Mouse (Mus musculus) embryonic facial prominence, embryonic 11.5 days (tissue): ENCODE results near the gene Hmga1b. TPM values are rescaled to one million over a fixed set of nuclear protein-coding genes. Genes with fewer than 3 reads are reported as not detected.

Source experiments
- ATAC-seq: fragments of 200-750 bp; cut with Nextera tagmentation; replicated peaks from 2 replicates; pipeline ENCODE4 v1.8.0; 2017; ENCODE audit warnings: low read depth; ENCODE audit not compliant: insufficient number of reproducible peaks, low FRiP score, low TSS enrichment
- DNase-seq: peaks from one replicate; pipeline ENCODE4 v3.0.0-alpha.2; 2015; ENCODE audit warnings: low spot score
- H3K27ac ChIP-seq: fragments of 300-500 bp; sonication (generic); replicated peaks from 2 replicates; pipeline ENCODE4 v1.5.1; 2014; ENCODE audit warnings: mild to moderate bottlenecking, low read depth, low read length, control low read depth
- H3K27me3 ChIP-seq: fragments of 300-500 bp; sonication (generic); 2 replicates; pipeline ENCODE4 v1.6.1; 2014; ENCODE audit warnings: mild to moderate bottlenecking, low read length, moderate library complexity, mixed read lengths; ENCODE audit not compliant: control insufficient read depth, insufficient read depth
- H3K36me3 ChIP-seq: fragments of 300-500 bp; sonication (generic); replicated peaks from 2 replicates; pipeline ENCODE4 v1.6.1; 2014; ENCODE audit warnings: low read depth, mild to moderate bottlenecking, low read length, moderate library complexity, mixed read lengths; ENCODE audit not compliant: control insufficient read depth, insufficient read depth
- H3K4me1 ChIP-seq: fragments of 300-500 bp; sonication (generic); 2 replicates; pipeline ENCODE4 v1.6.1; 2014; ENCODE audit warnings: low read length, mixed read lengths; ENCODE audit not compliant: control insufficient read depth, insufficient read depth
- H3K4me2 ChIP-seq: fragments of 300-500 bp; sonication (generic); 2 replicates; pipeline ENCODE4 v1.6.1; 2014; ENCODE audit warnings: low read depth, mild to moderate bottlenecking, control low read depth, low read length, moderate library complexity
- H3K4me3 ChIP-seq: fragments of 300-500 bp; sonication (generic); 2 replicates; pipeline ENCODE4 v1.5.1; 2014; ENCODE audit warnings: low read depth, low read length, control low read depth
- H3K9ac ChIP-seq: fragments of 300-500 bp; sonication (generic); replicated peaks from 2 replicates; pipeline ENCODE4 v1.6.1; 2014; ENCODE audit warnings: mild to moderate bottlenecking, control low read depth, low read length
- H3K9me3 ChIP-seq: fragments of 300-500 bp; sonication (generic); replicated peaks from 2 replicates; pipeline ENCODE4 v1.6.1; 2016; ENCODE audit warnings: mild to moderate bottlenecking, low read length, inconsistent platforms, mixed read lengths; ENCODE audit not compliant: control insufficient read depth
- WGBS: fragments of 180-500 bp; shearing (Covaris S2); extraction: QIAGEN DNeasy Blood & Tissue Kit; methylation state at CpG from one replicate; pipeline ENCODE4 v1.1.7; 2014; 5-methylcytosine and 5-hydroxymethylcytosine counted together
- polyA plus RNA-seq: library from polyadenylated mRNA; unstranded; fragments of >200 nt; fragmentation: Nextera tagmentation; extraction: Ambion mirVana; gene quantifications from 2 replicates; pipeline ENCODE4 v1.2.1, GENCODE M21; 2014

Gene Hmga1b
- polyA plus RNA-seq, 1 experiment from 2014 or later, result 9.0 TPM

- H3K4me2 ChIP-seq, result no peak overlapping the region
- DNase-seq, result no peak
- no peak overlapping the region for H3K4me3 ChIP-seq
- no peaks in the 10 kb centered on the region for H3K9me3 ChIP-seq
- ATAC-seq, result no peak
- WGBS, result 79% methylated on average over 4 of the region's 4 CpGs
- no peaks in the 10 kb centered on the region for H3K27me3 ChIP-seq
- H3K27ac ChIP-seq, result no peak overlapping the region
- no peaks in the 10 kb centered on the region; the same call in 1 of the 2 replicates for H3K4me1 ChIP-seq
- H3K36me3 ChIP-seq, result peaks cover 28% of the 10 kb centered on the region
- H3K9ac ChIP-seq, result no peak overlapping the region
These were observed 42.2 kb downstream of the Hmga1b start for GRCm38 (mm10) chr11:120804769-120805168.

- Histone ChIP-seq H3K4me3 (no peak overlapping the region), H3K9ac (no peak overlapping the region), H3K4me2 (no peak overlapping the region), H3K36me3 (peaks cover 35% of the 10 kb centered on the region), H3K9me3 (no peaks in the 10 kb centered on the region), H3K4me1 (no peaks in the 10 kb centered on the region), H3K27ac (no peak overlapping the region), H3K27me3 (no peaks in the 10 kb centered on the region)
- 84% methylated on average over 7 of the region's 7 CpGs for WGBS
- DNase-seq (no peak), ATAC-seq (no peak)
These were observed 43.0 kb downstream of the Hmga1b start for GRCm38 (mm10) chr11:120805375-120806298.

DNA sequence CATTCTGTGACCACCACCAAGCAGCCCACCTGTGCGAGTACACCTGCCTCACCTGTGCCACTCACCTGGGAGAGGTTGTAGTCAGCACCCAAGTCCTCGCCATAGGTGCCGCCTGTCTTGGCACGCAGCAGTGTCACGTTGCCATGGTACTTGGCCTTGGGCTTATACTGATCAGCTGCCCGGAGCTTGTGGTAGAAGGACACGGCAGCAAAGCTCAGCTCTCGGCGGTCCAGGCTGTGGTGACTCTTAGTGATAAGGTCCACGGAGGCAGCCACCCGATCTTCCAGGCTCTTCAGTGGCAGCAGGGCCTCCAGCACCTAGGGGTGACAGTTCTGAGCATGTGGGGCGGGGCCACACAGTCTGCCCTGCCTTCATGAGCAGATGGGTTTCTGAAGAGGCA, 45.4 kb downstream of the Hmga1b start:
- H3K4me1 ChIP-seq, result no peaks in the 10 kb centered on the region
- H3K36me3 ChIP-seq, result peaks cover 47% of the 10 kb centered on the region
- H3K4me3 ChIP-seq, result no peak overlapping the region
- no peak overlapping the region for H3K27ac ChIP-seq
- H3K9me3 ChIP-seq, result no peaks in the 10 kb centered on the region
- no peak overlapping the region for H3K4me2 ChIP-seq
- H3K27me3 ChIP-seq, result no peaks in the 10 kb centered on the region
- H3K9ac ChIP-seq, result no peak overlapping the region
- ATAC-seq (no peak), DNase-seq (no peak)
- 94% methylated on average over 12 of the region's 12 CpGs for WGBS

DNA sequence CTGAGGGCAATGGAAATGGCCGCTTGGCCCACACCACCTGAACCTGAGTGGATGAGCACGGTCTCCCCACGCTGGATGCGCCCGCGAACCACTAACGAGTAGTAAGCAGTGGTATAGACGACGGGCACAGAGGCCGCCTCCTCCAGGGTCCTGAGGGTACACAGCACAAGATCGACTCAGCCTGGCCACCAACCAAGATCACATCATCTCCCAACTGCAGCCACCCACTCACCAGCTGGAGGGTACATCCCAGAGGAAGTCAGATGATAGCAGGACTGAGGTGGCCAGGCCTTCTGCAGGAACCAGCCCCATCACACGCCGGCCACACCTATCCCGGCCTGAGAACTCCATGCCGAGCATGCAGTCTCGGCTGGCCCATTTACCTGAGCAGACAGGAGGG, 49.5 kb downstream of the Hmga1b start:
- ATAC-seq, result no peak
- no peak overlapping the region for H3K4me3 ChIP-seq
- 98% methylated on average over 16 of the region's 16 CpGs for WGBS

More for the DNA sequence above, 49.5 kb downstream of the Hmga1b start:
- no peak for DNase-seq
- Histone ChIP-seq H3K27ac (no peak overlapping the region), H3K9me3 (no peaks in the 10 kb centered on the region), H3K4me1 (no peaks in the 10 kb centered on the region), H3K36me3 (peaks cover 76% of the 10 kb centered on the region), H3K4me2 (no peak overlapping the region), H3K27me3 (no peaks in the 10 kb centered on the region), H3K9ac (no peak overlapping the region)

Other genes starting within 250 kb of the Hmga1b start
- 0.43 and 0.91 TPM in 2 replicates for gene Gcgr, start 232.1 kb upstream of the Hmga1b start, polyA plus RNA-seq
- gene Mcrip1, start 213.1 kb upstream of the Hmga1b start, polyA plus RNA-seq, result 223 and 249 TPM in 2 replicates
- not detected in 2 replicates for gene Ppp1r27, start 211.7 kb upstream of the Hmga1b start, polyA plus RNA-seq
- gene P4hb, start 189.5 kb upstream of the Hmga1b start, polyA plus RNA-seq, result 626 and 629 TPM in 2 replicates
- gene Arhgdia, start 181.2 kb upstream of the Hmga1b start, polyA plus RNA-seq, result 511 and 567 TPM in 2 replicates
- 748 and 893 TPM in 2 replicates for gene Alyref, start 164.4 kb upstream of the Hmga1b start, polyA plus RNA-seq
- gene Anapc11, start 164.4 kb upstream of the Hmga1b start, polyA plus RNA-seq, result 177 and 197 TPM in 2 replicates
- not detected in 2 replicates for gene Npb, start 154.3 kb upstream of the Hmga1b start, polyA plus RNA-seq
- gene Pcyt2, start 144.9 kb upstream of the Hmga1b start, polyA plus RNA-seq, result 75.3 and 76.9 TPM in 2 replicates
- 20.7 and 20.8 TPM in 2 replicates for gene Sirt7, start 137.6 kb upstream of the Hmga1b start, polyA plus RNA-seq
- gene Mafg, start 129.2 kb upstream of the Hmga1b start, polyA plus RNA-seq, result 16.7 and 18.1 TPM in 2 replicates
- gene Pycr1, start 119.0 kb upstream of the Hmga1b start, polyA plus RNA-seq, result 26.3 and 27.1 TPM in 2 replicates
- not detected in 2 replicates for gene Myadml2, start 114.6 kb upstream of the Hmga1b start, polyA plus RNA-seq
- gene Notum, start 101.6 kb upstream of the Hmga1b start, polyA plus RNA-seq, result 2.5 and 3.2 TPM in 2 replicates
- gene Aspscr1, start 89.8 kb upstream of the Hmga1b start, polyA plus RNA-seq, result 99.6 and 107 TPM in 2 replicates
- 118 and 124 TPM in 2 replicates for gene Cenpx, start 49.1 kb upstream of the Hmga1b start, polyA plus RNA-seq
- 35.0 and 35.9 TPM in 2 replicates for gene Lrrc45, start 48.9 kb upstream of the Hmga1b start, polyA plus RNA-seq
- gene Rac3, start 41.3 kb upstream of the Hmga1b start, polyA plus RNA-seq, result 9.7 and 10.9 TPM in 2 replicates
- 10.7 and 11.7 TPM in 2 replicates for gene Dcxr, start 35.5 kb upstream of the Hmga1b start, polyA plus RNA-seq
- 3.3 and 3.7 TPM in 2 replicates for gene Cbr2, start 30.7 kb upstream of the Hmga1b start, polyA plus RNA-seq
- gene Rfng, start 21.4 kb downstream of the Hmga1b start, polyA plus RNA-seq, result 16.2 and 21.2 TPM in 2 replicates
- 262 and 276 TPM in 2 replicates for gene Gps1, start 21.5 kb downstream of the Hmga1b start, polyA plus RNA-seq
- 72.4 and 72.8 TPM in 2 replicates for gene Dus1l, start 33.6 kb downstream of the Hmga1b start, polyA plus RNA-seq
- gene Fasn, start 61.8 kb downstream of the Hmga1b start, polyA plus RNA-seq, result 56.1 and 66.1 TPM in 2 replicates
- gene Ccdc57, start 170.1 kb downstream of the Hmga1b start, polyA plus RNA-seq, result 4.5 and 5.3 TPM in 2 replicates
- gene Slc16a3, start 185.7 kb downstream of the Hmga1b start, polyA plus RNA-seq, result 30.7 and 40.8 TPM in 2 replicates
- gene Csnk1d, start 228.5 kb downstream of the Hmga1b start, polyA plus RNA-seq, result 60.3 and 66.1 TPM in 2 replicates